Mouse (Mus musculus) E14TG2a.4 (cell line): ENCODE data around the gene Marveld1.

Experiments used
- CTCF ChIP-seq: conservative IDR thresholded peaks from 2 replicates; pipeline ENCODE4 v1.5.1; 2014; ENCODE audit warnings: low read length
- NANOG ChIP-seq: IDR thresholded peaks from 2 replicates; pipeline ENCODE4 v1.6.1; 2014; ENCODE audit warnings: borderline replicate concordance, low read length, mixed read lengths
- POU5F1 ChIP-seq: IDR thresholded peaks from 2 replicates; pipeline ENCODE4 v1.6.1; 2014; ENCODE audit warnings: low read length, borderline replicate concordance

GRCm38 (mm10) chr19:42163764-42164163 lies 16.6 kb downstream of the Marveld1 start, which contains the start of gene Zfyve27:
- TF ChIP-seq CTCF: no peak
- TF ChIP-seq POU5F1: no peak
- TF ChIP-seq NANOG: no peak
